Mouse (Mus musculus): ENCODE measurements around the gene Ppy. TPM values are rescaled to one million over a fixed set of nuclear protein-coding genes. Genes with fewer than 3 reads are reported as not detected.
A peak's percentile ranks its signal among the peaks of the same experiment; 100 is the strongest.

Gene Ppy
- polyA plus RNA-seq, 1 experiment from 2014 or later, result not detected

- WGBS, result 0% methylated on average over 3 of the region's 3 CpGs
- Histone ChIP-seq H3K27me3 (no peaks in the 10 kb centered on the region), H3K9ac (replicated peaks) (peak overlapping the region; percentile 67), H3K27ac (replicated peaks) (peak overlapping the region; percentile 99), H3K4me2 (replicated peaks) (peak overlapping the region; percentile 79), H3K36me3 (no peaks in the 10 kb centered on the region), H3K9me3 (no peaks in the 10 kb centered on the region), H3K4me3 (peak overlapping the region; percentile 58), H3K4me1 (peaks cover 49% of the 10 kb centered on the region)
- no peak for ATAC-seq (replicated peaks)
Measured at GRCm38 (mm10) chr11:102086331-102086730, 14.8 kb downstream of the Ppy start.

- H3K36me3 ChIP-seq, result no peaks in the 10 kb centered on the region
- H3K27me3 ChIP-seq, result no peaks in the 10 kb centered on the region
- no peak overlapping the region for H3K9ac ChIP-seq (replicated peaks)
- no peak overlapping the region for H3K27ac ChIP-seq (replicated peaks)
- H3K4me1 ChIP-seq, result peaks cover 45% of the 10 kb centered on the region
- H3K4me3 ChIP-seq, result no peak overlapping the region
- 14% methylated on average over 7 of the region's 7 CpGs for WGBS
- no peak for ATAC-seq (replicated peaks)
- H3K4me2 ChIP-seq (replicated peaks), result no peak overlapping the region
- no peaks in the 10 kb centered on the region for H3K9me3 ChIP-seq
Measured at GRCm38 (mm10) chr11:102084159-102084558, 17.0 kb downstream of the Ppy start.

- 32% methylated on average over 4 of the region's 4 CpGs for WGBS
- no peaks in the 10 kb centered on the region for H3K27me3 ChIP-seq
- ATAC-seq (replicated peaks), result no peak
- 0 out of 2 replicates have a peak, but pooled peaks cover 2% of the 10 kb centered on the region for H3K36me3 ChIP-seq
- no peak overlapping the region for H3K9ac ChIP-seq (replicated peaks)
- H3K9me3 ChIP-seq, result no peaks in the 10 kb centered on the region
- peaks cover 38% of the 10 kb centered on the region for H3K4me1 ChIP-seq
- 0 out of 2 replicates have a peak overlapping the region, but pooled peaks have one; percentile 21 for H3K27ac ChIP-seq (replicated peaks)
- H3K4me3 ChIP-seq, result peak overlapping the region; percentile 40; the same call in 1 of the 2 replicates
- no peak overlapping the region for H3K4me2 ChIP-seq (replicated peaks)
Measured at GRCm38 (mm10) chr11:102083193-102083592, 17.9 kb downstream of the Ppy start.

- Histone ChIP-seq H3K9me3 (no peaks in the 10 kb centered on the region), H3K36me3 (0 out of 2 replicates have a peak, but pooled peaks cover 5% of the 10 kb centered on the region), H3K4me3 (peak overlapping the region; percentile 40), H3K27me3 (no peaks in the 10 kb centered on the region), H3K9ac (replicated peaks) (peak overlapping the region; percentile 56), H3K27ac (replicated peaks) (peak overlapping the region; percentile 21; the same call in 1 of the 2 replicates), H3K4me1 (peaks cover 38% of the 10 kb centered on the region), H3K4me2 (replicated peaks) (peak overlapping the region; percentile 81)
- 0% methylated on average over 18 of the region's 18 CpGs for WGBS
- ATAC-seq (replicated peaks), result peak; percentile 85
Measured at GRCm38 (mm10) chr11:102082322-102082721, 18.8 kb downstream of the Ppy start.

- Histone ChIP-seq H3K27ac (replicated peaks) (no peak overlapping the region), H3K9me3 (no peaks in the 10 kb centered on the region), H3K4me1 (peaks cover 15% of the 10 kb centered on the region), H3K36me3 (peaks cover 19% of the 10 kb centered on the region), H3K4me3 (no peak overlapping the region), H3K4me2 (replicated peaks) (no peak overlapping the region), H3K27me3 (no peaks in the 10 kb centered on the region), H3K9ac (replicated peaks) (no peak overlapping the region)
- WGBS, result 75% methylated on average over 14 of the region's 14 CpGs
- no peak for ATAC-seq (replicated peaks)
Measured at GRCm38 (mm10) chr11:102073722-102074121, 27.4 kb downstream of the Ppy start.

- Histone ChIP-seq H3K4me2 (replicated peaks) (no peak overlapping the region), H3K9me3 (no peaks in the 10 kb centered on the region), H3K9ac (replicated peaks) (no peak overlapping the region), H3K36me3 (peaks cover 15% of the 10 kb centered on the region), H3K4me3 (no peak overlapping the region), H3K27ac (replicated peaks) (no peak overlapping the region), H3K4me1 (peaks cover 17% of the 10 kb centered on the region), H3K27me3 (no peaks in the 10 kb centered on the region)
- no peak for ATAC-seq (replicated peaks)
- 94% methylated on average over 5 of the region's 5 CpGs for WGBS
Measured at GRCm38 (mm10) chr11:102072729-102073128, 28.4 kb downstream of the Ppy start.

GRCm38 (mm10) chr11:102070426-102070825 is 30.7 kb downstream of the Ppy start:
- Histone ChIP-seq H3K9ac (replicated peaks) (no peak overlapping the region), H3K27me3 (no peaks in the 10 kb centered on the region), H3K36me3 (no peaks in the 10 kb centered on the region), H3K27ac (replicated peaks) (peak overlapping the region; percentile 24), H3K4me3 (no peak overlapping the region), H3K9me3 (no peaks in the 10 kb centered on the region), H3K4me1 (peaks cover 17% of the 10 kb centered on the region), H3K4me2 (replicated peaks) (peak overlapping the region; percentile 24)
- WGBS, result 6% methylated on average over 13 of the region's 13 CpGs
- ATAC-seq (replicated peaks), result no peak

- H3K27ac ChIP-seq (replicated peaks), result peak overlapping the region; percentile 24
Measured at GRCm38 (mm10) chr11:102069633-102070032, 31.5 kb downstream of the Ppy start.

GRCm38 (mm10) chr11:102068969-102069368 is 32.1 kb downstream of the Ppy start:
- Histone ChIP-seq H3K4me2 (replicated peaks) (no peak overlapping the region), H3K9ac (replicated peaks) (no peak overlapping the region), H3K9me3 (no peaks in the 10 kb centered on the region), H3K27me3 (no peaks in the 10 kb centered on the region), H3K4me1 (peaks cover 17% of the 10 kb centered on the region), H3K27ac (replicated peaks) (0 out of 2 replicates have a peak overlapping the region, but pooled peaks have one; percentile 24), H3K4me3 (no peak overlapping the region), H3K36me3 (no peaks in the 10 kb centered on the region)
- no peak for ATAC-seq (replicated peaks)
- WGBS, result 37% methylated on average over 2 of the region's 2 CpGs

More at GRCm38 (mm10) chr11:102069633-102070032, 31.5 kb downstream of the Ppy start:
- no peak overlapping the region for H3K9ac ChIP-seq (replicated peaks)
- no peaks in the 10 kb centered on the region for H3K36me3 ChIP-seq
- H3K4me3 ChIP-seq, result no peak overlapping the region
- no peaks in the 10 kb centered on the region for H3K9me3 ChIP-seq
- peak overlapping the region; percentile 24; the same call in 1 of the 2 replicates for H3K4me2 ChIP-seq (replicated peaks)
- peaks cover 17% of the 10 kb centered on the region for H3K4me1 ChIP-seq
- WGBS, result 47% methylated on average over 11 of the region's 11 CpGs
- peak; percentile 58 for ATAC-seq (replicated peaks)
- no peaks in the 10 kb centered on the region for H3K27me3 ChIP-seq

- H3K27ac ChIP-seq (replicated peaks), result no peak overlapping the region
- no peak overlapping the region for H3K9ac ChIP-seq (replicated peaks)
- H3K4me1 ChIP-seq, result peaks cover 9% of the 10 kb centered on the region; the same call in 1 of the 2 replicates
- no peak for ATAC-seq (replicated peaks)
- no peak overlapping the region for H3K4me3 ChIP-seq
- H3K4me2 ChIP-seq (replicated peaks), result no peak overlapping the region
- WGBS, result 82% methylated on average over 13 of the region's 13 CpGs
- no peaks in the 10 kb centered on the region for H3K9me3 ChIP-seq
- H3K36me3 ChIP-seq, result peaks cover 26% of the 10 kb centered on the region; the same call in 1 of the 2 replicates
- no peaks in the 10 kb centered on the region for H3K27me3 ChIP-seq
Measured at GRCm38 (mm10) chr11:102063076-102063475, 38.0 kb downstream of the Ppy start.

GRCm38 (mm10) chr11:102061941-102062473 is 39.1 kb downstream of the Ppy start:
- Histone ChIP-seq H3K4me2 (replicated peaks) (no peak overlapping the region), H3K4me3 (no peak overlapping the region), H3K36me3 (peaks cover 29% of the 10 kb centered on the region; the same call in 1 of the 2 replicates), H3K27ac (replicated peaks) (no peak overlapping the region), H3K27me3 (no peaks in the 10 kb centered on the region), H3K9ac (replicated peaks) (no peak overlapping the region), H3K9me3 (no peaks in the 10 kb centered on the region), H3K4me1 (peaks cover 9% of the 10 kb centered on the region; the same call in 1 of the 2 replicates)
- WGBS, result 35% methylated on average over 16 of the region's 16 CpGs
- ATAC-seq (replicated peaks), result no peak

GRCm38 (mm10) chr11:102061236-102061940 is 39.7 kb downstream of the Ppy start:
- Histone ChIP-seq H3K36me3 (peaks cover 29% of the 10 kb centered on the region; the same call in 1 of the 2 replicates), H3K4me3 (peak overlapping the region; percentile 42), H3K27ac (replicated peaks) (no peak overlapping the region), H3K27me3 (no peaks in the 10 kb centered on the region), H3K9ac (replicated peaks) (peak overlapping the region; percentile 41), H3K9me3 (no peaks in the 10 kb centered on the region), H3K4me2 (replicated peaks) (peak overlapping the region; percentile 72), H3K4me1 (peaks cover 9% of the 10 kb centered on the region; the same call in 1 of the 2 replicates)
- peak; percentile 83 for ATAC-seq (replicated peaks)
- WGBS, result 5% methylated on average over 23 of the region's 23 CpGs
